Comparison of ENCODE assay signal across 12 mouse cellular contexts in genomic region chr8:6207617-6208349, GRCm38 (mm10).
DNase-seq lines count a peak whose midpoint lies in the region; ATAC-seq lines count a peak whose summit lies in the region.
"Had no signal": no experiment of that assay in that cellular context is flagged by ENCODE, and none has a peak within 500 bp of the region (broad histone marks: within the 10 kb centered on the region; RNA-seq: fewer than 3 reads in every experiment).

No protein-coding gene starts in this region.

- H3K27ac ChIP-seq in forebrain, embryonic 16.5 days (ENCODE audit: low read length) = no peak overlapping the region
- peak overlapping the region; percentile 67; the same call in 1 of the 2 replicates for H3K27ac ChIP-seq in midbrain, embryonic 10.5 days (replicated peaks)
- H3K27ac ChIP-seq: embryonic facial prominence, embryonic 13.5 days had no signal

- no peaks in the 10 kb centered on the region for H3K27me3 ChIP-seq in forebrain, embryonic 16.5 days (replicated peaks; ENCODE audit: control insufficient read depth, insufficient read depth, low read length)
- H3K27me3 ChIP-seq in midbrain, embryonic 10.5 days (ENCODE audit: low read depth, poor library complexity, severe bottlenecking) = no peaks in the 10 kb centered on the region
- H3K27me3 ChIP-seq: CH12.LX; embryonic facial prominence, embryonic 13.5 days had no signal

- no peak overlapping the region for H3K9ac ChIP-seq in forebrain, embryonic 16.5 days (replicated peaks; ENCODE audit: low read depth, low read length)
- H3K9ac ChIP-seq: embryonic facial prominence, embryonic 13.5 days had no signal

- ATAC-seq in forebrain, embryonic 16.5 days = peak; percentile 97

- WGBS in forebrain, embryonic 16.5 days = 13% methylated on average over 2 of the region's 2 CpGs
- 47% methylated on average over 2 of the region's 2 CpGs for WGBS in midbrain, embryonic 10.5 days

- H3K4me2 ChIP-seq in forebrain, embryonic 16.5 days (ENCODE audit: low read length) = no peak overlapping the region
- H3K4me2 ChIP-seq: embryonic facial prominence, embryonic 13.5 days had no signal

- H3K4me3 ChIP-seq in forebrain, embryonic 16.5 days (replicated peaks; ENCODE audit: low read length) = no peak overlapping the region
- no peak overlapping the region for H3K4me3 ChIP-seq in midbrain, embryonic 10.5 days
- H3K4me3 ChIP-seq: embryonic facial prominence, embryonic 13.5 days had no signal

- no peaks in the 10 kb centered on the region for H3K9me3 ChIP-seq in forebrain, embryonic 16.5 days (ENCODE audit: control insufficient read depth, low read length)
- H3K9me3 ChIP-seq in midbrain, embryonic 10.5 days (replicated peaks) = no peaks in the 10 kb centered on the region
- H3K9me3 ChIP-seq: embryonic facial prominence, embryonic 13.5 days had no signal

- H3K4me1 ChIP-seq in forebrain, embryonic 16.5 days (replicated peaks; ENCODE audit: control insufficient read depth, insufficient read depth, low read length) = peaks cover 3% of the 10 kb centered on the region; the same call in 1 of the 2 replicates
- peaks cover 7% of the 10 kb centered on the region; the same call in 1 of the 2 replicates for H3K4me1 ChIP-seq in midbrain, embryonic 10.5 days

- no peaks in the 10 kb centered on the region for H3K36me3 ChIP-seq in forebrain, embryonic 16.5 days (ENCODE audit: control insufficient read depth, insufficient read depth)
- H3K36me3 ChIP-seq in midbrain, embryonic 10.5 days = no peaks in the 10 kb centered on the region
- H3K36me3 ChIP-seq: embryonic facial prominence, embryonic 13.5 days had no signal

- DNase-seq in layer of hippocampus, adult 9-11 months = peak; percentile 12
- no peak for DNase-seq in layer of hippocampus, adult 9-10 months (ENCODE audit: low spot score)
- DNase-seq in midbrain, embryonic 10.5 days (ENCODE audit: low spot score) = no peak
- peak; percentile 42 for DNase-seq in retina, embryonic 14.5 days (ENCODE audit: low spot score)
- DNase-seq in urinary bladder, postnatal 36 days (ENCODE audit: low spot score in 2 of 2) = no peak
- no peak for DNase-seq in kidney, postnatal 36 days
- DNase-seq: gastrocnemius, postnatal 10 days; kidney, adult 8-10 months; lung, adult 18-20 months had no signal

Comparison
In these comparisons a context has a peak if more than half of its experiments do, and no peak if none do; other contexts are left out.
1. DNase-seq: peak in layer of hippocampus, adult 9-11 months (single experiment) and retina, embryonic 14.5 days (single experiment); none in layer of hippocampus, adult 9-10 months (single experiment), midbrain, embryonic 10.5 days (single experiment), urinary bladder, postnatal 36 days (0 of 2) and kidney, postnatal 36 days (0 of 2).